Mouse (Mus musculus): ENCODE measurements around the gene Gm11492. TPM values are rescaled to one million over a fixed set of nuclear protein-coding genes. Genes with fewer than 3 reads are reported as not detected.

The Gm11492 gene
- polyA plus RNA-seq, 1 experiment from 2014 or later: not detected

- Histone ChIP-seq H3K9ac (peak within 1 kb of the TSS; percentile 78), H3K4me2 (replicated peaks) (peak within 1 kb of the TSS; percentile 79), H3K4me3 (peak within 1 kb of the TSS; percentile 72), H3K27me3 (no peaks in the 10 kb centered on the region), H3K36me3 (peaks cover 9% of the 10 kb centered on the region; the same call in 1 of the 2 replicates), H3K4me1 (peaks cover 50% of the 10 kb centered on the region), H3K9me3 (no peaks in the 10 kb centered on the region), H3K27ac (peak within 1 kb of the TSS; percentile 93)
- ATAC-seq (ENCODE audit: insufficient number of reproducible peaks, insufficient read depth, low FRiP score, low TSS enrichment): peak; percentile 99
- WGBS: under 1% methylated on average over 59 of the region's 61 CpGs
Measured at GRCm38 (mm10) chr11:87591526-87592353, 25.3 kb downstream of the Gm11492 start, which contains the start of gene Mtmr4. Gene Mtmr4, plus strand, starts transcription at chr11:87592162.

- peaks cover 14% of the 10 kb centered on the region for H3K36me3 ChIP-seq
- no peaks in the 10 kb centered on the region for H3K27me3 ChIP-seq
- H3K4me2 ChIP-seq (replicated peaks): peak overlapping the region; percentile 79
- H3K9ac ChIP-seq: peak overlapping the region; percentile 77
- H3K4me1 ChIP-seq: peaks cover 53% of the 10 kb centered on the region
- ATAC-seq (ENCODE audit: insufficient number of reproducible peaks, insufficient read depth, low FRiP score, low TSS enrichment): no peak; the same call in 1 of the 2 replicates
- H3K27ac ChIP-seq: peak overlapping the region; percentile 93
- H3K9me3 ChIP-seq: no peaks in the 10 kb centered on the region
- H3K4me3 ChIP-seq: peak overlapping the region; percentile 72
- under 1% methylated on average over 15 of the region's 15 CpGs for WGBS
Measured at GRCm38 (mm10) chr11:87592354-87592695, 25.9 kb downstream of the Gm11492 start.

GRCm38 (mm10) chr11:87592713-87593598 lies 26.5 kb downstream of the Gm11492 start:
- ATAC-seq (ENCODE audit: insufficient number of reproducible peaks, insufficient read depth, low FRiP score, low TSS enrichment): no peak
- Histone ChIP-seq H3K36me3 (peaks cover 20% of the 10 kb centered on the region), H3K9me3 (no peaks in the 10 kb centered on the region), H3K9ac (peak overlapping the region; percentile 77), H3K4me1 (peaks cover 53% of the 10 kb centered on the region), H3K27ac (peak overlapping the region; percentile 93), H3K4me3 (peak overlapping the region; percentile 72), H3K4me2 (replicated peaks) (peak overlapping the region; percentile 79), H3K27me3 (no peaks in the 10 kb centered on the region)
- 37% methylated on average over 13 of the region's 13 CpGs for WGBS

GRCm38 (mm10) chr11:87595327-87595841 lies 28.9 kb downstream of the Gm11492 start:
- Histone ChIP-seq H3K4me2 (replicated peaks) (peak overlapping the region; percentile 87), H3K4me1 (peaks cover 40% of the 10 kb centered on the region), H3K27me3 (no peaks in the 10 kb centered on the region), H3K9ac (peak overlapping the region; percentile 93), H3K9me3 (no peaks in the 10 kb centered on the region), H3K27ac (peak overlapping the region; percentile 87), H3K36me3 (peaks cover 45% of the 10 kb centered on the region), H3K4me3 (peak overlapping the region; percentile 77)
- ATAC-seq (ENCODE audit: insufficient number of reproducible peaks, insufficient read depth, low FRiP score, low TSS enrichment): peak; percentile 70
- WGBS: 2% methylated on average over 35 of the region's 37 CpGs

- peak overlapping the region; percentile 87 for H3K27ac ChIP-seq
- H3K4me2 ChIP-seq (replicated peaks): peak overlapping the region; percentile 87
- peaks cover 51% of the 10 kb centered on the region for H3K36me3 ChIP-seq
- WGBS: 7% methylated on average over 7 of the region's 7 CpGs
- no peaks in the 10 kb centered on the region for H3K9me3 ChIP-seq
- peak overlapping the region; percentile 77 for H3K4me3 ChIP-seq
- H3K27me3 ChIP-seq: no peaks in the 10 kb centered on the region
- H3K9ac ChIP-seq: peak overlapping the region; percentile 93
- peaks cover 35% of the 10 kb centered on the region for H3K4me1 ChIP-seq
- no peak for ATAC-seq (ENCODE audit: insufficient number of reproducible peaks, insufficient read depth, low FRiP score, low TSS enrichment)
Measured at GRCm38 (mm10) chr11:87595976-87596375, 29.5 kb downstream of the Gm11492 start.

- Histone ChIP-seq H3K4me3 (peak overlapping the region; percentile 77), H3K9ac (peak overlapping the region; percentile 93), H3K4me2 (replicated peaks) (peak overlapping the region; percentile 87), H3K27me3 (no peaks in the 10 kb centered on the region), H3K36me3 (peaks cover 56% of the 10 kb centered on the region), H3K9me3 (no peaks in the 10 kb centered on the region), H3K27ac (0 out of 2 replicates have a peak overlapping the region, but pooled peaks have one; percentile 87), H3K4me1 (peaks cover 35% of the 10 kb centered on the region)
- ATAC-seq (ENCODE audit: insufficient number of reproducible peaks, insufficient read depth, low FRiP score, low TSS enrichment): no peak
- 33% methylated on average over 2 of the region's 2 CpGs for WGBS
Measured at GRCm38 (mm10) chr11:87596492-87596891, 30.0 kb downstream of the Gm11492 start.

- ATAC-seq (ENCODE audit: insufficient number of reproducible peaks, insufficient read depth, low FRiP score, low TSS enrichment): no peak
- Histone ChIP-seq H3K27me3 (no peaks in the 10 kb centered on the region), H3K27ac (0 out of 2 replicates have a peak overlapping the region, but pooled peaks have one; percentile 87), H3K9ac (0 out of 2 replicates have a peak overlapping the region, but pooled peaks have one; percentile 93), H3K4me1 (peaks cover 35% of the 10 kb centered on the region), H3K36me3 (peaks cover 61% of the 10 kb centered on the region), H3K4me2 (replicated peaks) (peak overlapping the region; percentile 87; the same call in 1 of the 2 replicates), H3K4me3 (no peak overlapping the region), H3K9me3 (no peaks in the 10 kb centered on the region)
Measured at GRCm38 (mm10) chr11:87597061-87597460, 30.6 kb downstream of the Gm11492 start.

GRCm38 (mm10) chr11:87599395-87600089 lies 33.1 kb downstream of the Gm11492 start:
- no peak for ATAC-seq (ENCODE audit: insufficient number of reproducible peaks, insufficient read depth, low FRiP score, low TSS enrichment)
- Histone ChIP-seq H3K4me2 (replicated peaks) (no peak overlapping the region), H3K4me3 (no peak overlapping the region), H3K9ac (no peak overlapping the region), H3K27ac (no peak overlapping the region), H3K27me3 (no peaks in the 10 kb centered on the region), H3K36me3 (peaks cover 76% of the 10 kb centered on the region), H3K4me1 (peaks cover 20% of the 10 kb centered on the region), H3K9me3 (no peaks in the 10 kb centered on the region)
- WGBS: 89% methylated on average over 13 of the region's 13 CpGs

GRCm38 (mm10) chr11:87600322-87600853 lies 33.9 kb downstream of the Gm11492 start:
- Histone ChIP-seq H3K9me3 (no peaks in the 10 kb centered on the region), H3K9ac (no peak overlapping the region), H3K4me1 (peaks cover 13% of the 10 kb centered on the region), H3K4me3 (no peak overlapping the region), H3K27ac (no peak overlapping the region), H3K27me3 (no peaks in the 10 kb centered on the region), H3K4me2 (replicated peaks) (no peak overlapping the region), H3K36me3 (peaks cover 85% of the 10 kb centered on the region)
- no peak for ATAC-seq (ENCODE audit: insufficient number of reproducible peaks, insufficient read depth, low FRiP score, low TSS enrichment)
- 90% methylated on average over 10 of the region's 10 CpGs for WGBS

GRCm38 (mm10) chr11:87602234-87602633 lies 35.8 kb downstream of the Gm11492 start:
- ATAC-seq (ENCODE audit: insufficient number of reproducible peaks, insufficient read depth, low FRiP score, low TSS enrichment): no peak
- no peaks in the 10 kb centered on the region for H3K27me3 ChIP-seq
- no peak overlapping the region for H3K4me3 ChIP-seq
- H3K4me2 ChIP-seq (replicated peaks): no peak overlapping the region
- H3K9me3 ChIP-seq: no peaks in the 10 kb centered on the region
- no peak overlapping the region for H3K9ac ChIP-seq
- 96% methylated on average over 9 of the region's 9 CpGs for WGBS
- no peak overlapping the region for H3K27ac ChIP-seq
- H3K4me1 ChIP-seq: no peaks in the 10 kb centered on the region; the same call in 1 of the 2 replicates
- H3K36me3 ChIP-seq: peaks cover 97% of the 10 kb centered on the region

- no peak overlapping the region for H3K27ac ChIP-seq
- H3K36me3 ChIP-seq: peaks cover 97% of the 10 kb centered on the region
- no peak overlapping the region for H3K4me3 ChIP-seq
- 93% methylated on average over 2 of the region's 2 CpGs for WGBS
- no peaks in the 10 kb centered on the region for H3K27me3 ChIP-seq
- no peak for ATAC-seq (ENCODE audit: insufficient number of reproducible peaks, insufficient read depth, low FRiP score, low TSS enrichment)
- no peak overlapping the region for H3K4me2 ChIP-seq (replicated peaks)
- no peaks in the 10 kb centered on the region for H3K9me3 ChIP-seq
- H3K9ac ChIP-seq: no peak overlapping the region
- H3K4me1 ChIP-seq: no peaks in the 10 kb centered on the region
Measured at GRCm38 (mm10) chr11:87603571-87603970, 37.1 kb downstream of the Gm11492 start.
